Mouse (Mus musculus): Measurements from ENCODE around the gene Gabrp.

Gene Gabrp

DNA sequence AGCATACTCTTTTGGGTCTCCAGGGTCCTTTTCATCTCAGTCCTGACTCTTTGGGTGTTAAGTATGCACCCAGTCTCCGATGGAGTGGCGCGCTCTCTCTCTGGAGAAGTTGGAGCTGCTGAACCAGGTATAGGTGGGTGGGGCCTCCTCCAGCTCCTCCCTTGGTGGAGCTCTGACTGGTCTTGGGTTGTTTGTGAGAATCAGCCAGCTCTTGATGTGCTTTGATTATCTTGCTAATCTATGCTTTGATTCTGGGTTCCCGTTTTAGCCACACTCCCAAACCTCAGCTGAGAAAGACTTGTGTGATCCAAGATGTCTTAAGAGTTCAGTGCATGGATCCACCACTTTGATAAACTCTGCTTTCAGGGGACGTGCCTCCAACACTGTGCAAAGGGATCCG, at the start of gene Gabrp:
Gene Gabrp, minus strand, starts transcription at position 101 of the 400 bp plus-strand sequence.
- no peak for DNase-seq (ENCODE audit: low read depth, low spot score)

- no peak for DNase-seq (ENCODE audit: low read depth, low spot score)
Observed at GRCm38 (mm10) chr11:33627136-33627742, 48.5 kb upstream of the Gabrp start.

- DNase-seq (ENCODE audit: low read depth, low spot score): peak; percentile 11
Observed at GRCm38 (mm10) chr11:33614218-33614617, 35.5 kb upstream of the Gabrp start.

GRCm38 (mm10) chr11:33607784-33608183, 29.0 kb upstream of the Gabrp start:
- DNase-seq (ENCODE audit: low read depth, low spot score): no peak

DNA sequence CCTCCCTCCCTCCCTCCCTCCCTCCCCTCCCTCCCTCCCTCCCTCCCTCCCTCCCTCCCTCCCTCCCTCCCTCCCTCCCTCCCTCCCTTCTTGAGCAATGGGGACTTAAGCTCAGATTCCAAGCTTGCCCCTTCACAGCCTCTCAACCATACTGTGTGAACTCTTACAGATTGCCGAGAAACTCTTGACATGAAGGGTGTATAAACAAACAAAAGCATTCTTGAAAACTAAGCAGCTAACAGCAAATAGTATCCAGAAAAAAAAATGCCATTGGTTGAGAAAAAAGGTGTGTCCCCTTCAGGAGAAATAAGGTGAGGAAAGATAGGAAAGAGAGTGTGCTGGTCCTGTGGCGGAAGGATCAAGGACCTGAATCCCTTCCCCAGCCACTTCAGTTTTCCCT, 24.4 kb upstream of the Gabrp start:
- DNase-seq (ENCODE audit: low read depth, low spot score): no peak

DNA sequence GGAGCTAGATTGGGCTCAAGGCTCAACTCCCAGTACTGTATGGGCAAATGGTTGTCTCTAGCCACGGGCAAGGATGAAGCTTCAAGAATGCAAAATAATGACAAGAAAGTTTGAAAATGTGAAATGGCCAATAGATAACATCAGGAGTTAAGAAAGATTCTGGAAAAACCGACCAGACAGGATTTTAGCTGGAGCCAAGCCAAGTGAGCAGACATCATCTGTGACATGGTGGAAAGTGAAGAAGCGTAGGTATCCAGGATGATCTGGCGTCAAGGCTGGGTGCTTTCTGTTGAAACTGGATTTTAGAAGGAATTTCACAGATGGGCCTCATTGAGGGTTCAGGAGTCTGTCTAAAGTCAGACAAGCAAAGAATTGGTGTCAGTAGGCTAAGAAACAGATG, 20.2 kb upstream of the Gabrp start, which contains the start of gene D130052B06Rik:
Gene D130052B06Rik, plus strand, starts transcription at position 317 of the 400 bp plus-strand sequence.
- DNase-seq (ENCODE audit: low read depth, low spot score): no peak

DNA sequence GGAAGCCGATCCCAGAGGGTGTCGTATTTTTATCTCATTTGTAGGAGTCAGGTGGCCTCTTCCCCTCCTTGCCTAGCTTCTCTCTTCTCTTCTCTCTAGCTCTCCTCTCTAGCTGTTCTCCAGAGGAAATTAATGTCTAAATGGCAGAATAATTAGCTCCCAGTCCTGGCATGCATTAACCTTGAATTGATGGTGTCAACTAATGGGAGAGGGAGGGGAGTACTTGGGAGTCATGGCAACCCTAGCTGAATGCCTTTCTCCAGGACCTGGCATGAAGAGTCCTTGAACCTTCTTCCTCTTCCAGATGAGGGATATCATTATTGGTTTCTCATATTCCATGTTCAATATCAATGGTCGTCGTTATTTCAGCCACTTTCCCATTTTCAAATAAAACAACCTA, 17.9 kb upstream of the Gabrp start:
- DNase-seq (ENCODE audit: low read depth, low spot score): no peak

- DNase-seq (ENCODE audit: low read depth, low spot score): no peak
Observed at GRCm38 (mm10) chr11:33592826-33593225, 14.1 kb upstream of the Gabrp start.

- no peak for DNase-seq (ENCODE audit: low read depth, low spot score)
Observed at GRCm38 (mm10) chr11:33590771-33591170, 12.0 kb upstream of the Gabrp start.

DNA sequence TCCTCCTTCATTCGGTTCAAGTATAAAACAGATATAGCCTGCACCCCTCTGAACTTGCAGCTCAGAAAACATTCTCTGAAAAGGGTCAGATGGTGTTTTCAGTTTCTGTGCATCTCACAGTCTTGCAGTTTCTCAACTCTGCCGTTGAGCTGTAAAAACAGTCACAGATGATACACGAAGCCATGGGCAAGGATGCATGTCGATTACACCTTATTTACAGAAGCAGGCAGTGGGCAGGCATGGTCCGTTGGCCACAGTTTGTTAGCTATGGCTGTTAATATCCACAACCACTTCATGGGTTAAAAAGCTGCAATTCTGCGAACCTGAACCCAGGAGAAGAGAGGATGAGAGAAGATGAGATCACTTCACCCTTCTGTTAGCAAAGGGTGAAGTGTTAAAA, 7.9 kb upstream of the Gabrp start:
- no peak for DNase-seq (ENCODE audit: low read depth, low spot score)

DNA sequence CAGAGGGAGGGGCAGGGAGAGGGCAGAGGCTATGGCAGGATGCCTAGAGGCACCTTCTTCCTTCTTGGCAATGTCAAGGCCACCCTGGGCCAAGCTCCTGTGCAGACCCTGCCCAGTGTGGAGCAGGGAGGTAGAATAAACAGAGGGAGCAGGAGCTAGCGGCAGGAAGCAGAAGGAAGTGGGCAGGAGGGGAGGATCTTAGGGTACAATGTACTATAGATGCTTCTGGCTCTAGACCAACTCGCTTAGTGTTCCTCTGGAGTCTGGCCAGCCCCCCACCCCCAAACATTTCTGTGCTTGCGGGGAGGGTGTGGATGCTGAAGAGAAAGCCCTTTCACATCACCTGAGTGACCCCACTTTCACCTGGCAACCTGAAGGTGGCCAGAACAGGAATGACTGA, 862 bp upstream of the Gabrp start:
- DNase-seq (ENCODE audit: low read depth, low spot score): no peak

DNA sequence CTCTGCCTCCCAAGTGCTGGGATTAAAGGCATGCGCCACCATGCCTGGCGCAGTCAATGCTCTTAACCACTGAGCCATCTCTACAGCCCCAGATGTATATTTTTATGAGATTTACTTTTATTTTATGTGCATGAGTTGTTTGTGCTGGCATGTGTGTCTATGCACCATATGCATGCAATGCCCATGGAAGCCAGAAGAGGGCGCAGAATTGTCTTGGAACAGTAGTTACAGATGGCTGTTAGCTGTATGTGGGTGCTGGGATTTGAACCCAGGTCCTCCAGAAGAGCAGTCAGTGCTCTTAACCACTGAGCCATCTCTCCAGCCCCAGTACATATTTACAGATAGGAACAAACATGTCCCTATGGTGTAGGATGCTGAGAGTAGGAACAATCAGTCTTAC, 3.8 kb downstream of the Gabrp start:
- DNase-seq (ENCODE audit: low read depth, low spot score): no peak

DNA sequence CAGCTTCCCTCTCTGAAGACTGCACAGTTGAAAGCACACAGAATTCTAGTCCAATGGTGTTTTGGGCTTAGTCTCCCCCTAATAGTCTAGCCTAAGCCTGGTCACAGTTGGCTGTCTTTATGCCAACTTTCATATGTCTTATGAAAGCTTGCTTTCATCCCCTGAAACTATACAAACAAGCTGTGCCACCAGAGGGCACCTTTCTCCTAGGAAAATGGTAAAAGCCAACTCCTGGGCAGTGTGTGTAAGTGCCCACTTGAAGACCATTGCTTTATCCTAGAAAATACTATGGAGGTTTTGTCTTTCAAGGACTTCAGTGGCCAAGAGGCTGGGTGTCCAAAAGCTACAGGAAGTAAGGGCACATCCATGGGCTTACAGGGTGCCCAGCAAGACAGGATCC, 8.3 kb downstream of the Gabrp start:
- DNase-seq (ENCODE audit: low read depth, low spot score): no peak

DNA sequence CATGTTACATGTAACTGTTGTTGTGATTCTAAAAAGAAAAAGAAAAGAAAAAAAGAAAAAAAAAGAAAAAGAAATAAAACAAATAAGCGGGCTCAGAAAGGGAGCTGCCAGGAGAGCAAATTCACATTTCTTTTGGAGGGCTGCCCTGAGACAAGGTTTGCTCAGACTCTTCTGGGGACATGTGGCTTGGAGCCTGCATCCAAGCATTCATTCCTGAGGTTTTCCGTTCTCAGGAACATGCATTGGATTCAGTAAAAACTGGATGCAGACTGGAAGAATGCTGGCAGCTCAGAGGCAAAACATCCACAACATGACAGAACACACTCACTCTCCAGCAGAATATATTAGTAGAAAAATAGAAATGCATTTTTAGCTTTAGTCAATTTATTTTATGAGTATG, 14.8 kb downstream of the Gabrp start:
- no peak for DNase-seq (ENCODE audit: low read depth, low spot score)

DNA sequence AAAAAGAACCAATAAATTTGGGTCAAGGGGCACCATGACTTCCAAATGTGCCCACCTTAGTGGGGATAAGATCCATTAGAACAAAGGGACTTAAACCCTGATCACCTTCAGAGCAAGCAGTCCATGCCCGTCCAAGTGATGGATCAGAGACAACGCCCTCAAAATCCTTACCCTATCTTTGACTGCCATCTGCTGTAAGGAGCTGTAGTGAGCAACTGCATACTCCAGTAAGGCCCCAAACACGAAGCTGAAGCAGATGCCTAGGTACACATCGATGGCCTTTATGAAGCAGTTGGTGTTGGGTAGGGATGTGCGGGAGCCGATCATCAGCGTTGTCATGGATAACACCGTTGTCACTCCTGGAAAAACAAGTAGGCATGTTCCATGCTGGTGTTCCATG, 24.6 kb downstream of the Gabrp start:
- DNase-seq (ENCODE audit: low read depth, low spot score): no peak

DNA sequence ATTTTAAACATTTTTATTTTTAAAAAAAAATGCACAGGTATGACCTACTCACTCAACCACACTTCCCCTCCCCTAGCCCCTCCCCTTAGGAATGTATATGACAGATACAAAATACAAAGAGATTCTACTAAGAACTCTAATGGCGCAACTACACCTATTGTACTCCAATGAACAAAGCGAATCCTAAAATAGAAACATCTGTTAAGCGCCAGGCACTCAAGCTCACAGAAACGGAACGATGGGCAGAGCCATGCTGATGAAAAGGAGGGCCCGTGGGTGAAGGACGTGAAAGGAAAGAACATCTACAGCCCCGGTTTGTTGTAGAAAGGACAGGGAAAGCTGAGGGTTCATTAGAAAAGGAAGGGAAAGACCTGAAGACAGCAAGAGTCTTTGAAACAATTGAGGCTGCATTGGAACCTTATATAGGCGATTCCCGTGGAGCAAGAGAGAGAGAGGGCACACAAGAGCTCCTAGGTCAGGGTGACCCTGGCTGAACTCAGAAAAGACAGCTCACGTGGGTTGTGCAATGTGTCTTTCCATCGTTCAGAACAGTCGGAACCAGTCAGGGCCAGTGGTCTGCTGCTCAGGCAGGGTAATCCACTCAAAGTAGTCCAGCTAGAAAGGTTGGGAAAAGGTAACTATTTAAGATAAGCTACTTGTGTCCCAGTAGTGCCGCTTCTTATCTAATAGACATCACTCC, 27.7 kb downstream of the Gabrp start:
- no peak for DNase-seq (ENCODE audit: low read depth, low spot score)

DNA sequence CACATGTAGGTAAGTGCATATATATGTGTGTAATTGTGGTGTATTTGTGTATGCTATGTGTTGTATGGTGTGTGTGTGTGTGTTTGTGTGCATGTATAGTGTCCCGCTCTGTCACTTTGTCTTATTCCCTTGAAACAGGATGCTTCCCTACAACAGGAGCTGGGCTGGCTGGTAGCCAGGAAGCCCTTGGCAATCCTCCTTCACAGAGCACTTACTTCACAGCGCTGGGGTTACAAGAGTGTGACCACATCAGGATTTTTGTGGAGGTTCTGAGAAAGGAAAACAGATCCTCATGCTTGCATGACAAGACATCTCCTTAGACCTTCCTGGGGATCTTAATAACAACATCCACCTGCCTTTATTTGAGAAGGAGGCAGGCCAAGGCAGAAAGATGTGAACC, 31.4 kb downstream of the Gabrp start:
- no peak for DNase-seq (ENCODE audit: low read depth, low spot score)

- DNase-seq (ENCODE audit: low read depth, low spot score): no peak
Observed at GRCm38 (mm10) chr11:33544945-33545344, 33.8 kb downstream of the Gabrp start.

- DNase-seq (ENCODE audit: low read depth, low spot score): no peak
Observed at GRCm38 (mm10) chr11:33544121-33544520, 34.6 kb downstream of the Gabrp start.

GRCm38 (mm10) chr11:33537390-33538125, 41.2 kb downstream of the Gabrp start:
- DNase-seq (ENCODE audit: low read depth, low spot score): no peak

- no peak for DNase-seq (ENCODE audit: low read depth, low spot score)
Observed at GRCm38 (mm10) chr11:33536636-33537035, 42.1 kb downstream of the Gabrp start.

DNA sequence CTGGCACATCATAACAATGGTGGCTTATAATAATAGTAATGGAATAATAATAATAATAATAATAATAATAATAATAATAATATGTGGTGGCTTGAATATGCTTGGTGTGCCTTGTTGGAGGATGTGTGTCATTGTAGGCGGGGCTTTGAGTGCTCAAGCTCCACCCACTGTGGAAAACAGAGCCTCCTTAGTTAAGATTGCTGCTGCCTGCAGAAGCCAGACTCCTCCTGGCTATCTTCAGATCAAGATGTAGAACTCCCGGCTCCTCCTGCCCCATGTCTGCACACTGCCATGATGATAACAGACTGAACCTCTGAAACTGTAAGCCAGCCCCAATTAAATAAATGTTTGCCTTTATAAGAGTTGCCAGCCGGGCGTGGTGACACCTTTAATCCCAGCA, 44.2 kb downstream of the Gabrp start:
- DNase-seq (ENCODE audit: low read depth, low spot score): no peak

- DNase-seq (ENCODE audit: low read depth, low spot score): no peak
Observed at GRCm38 (mm10) chr11:33533577-33533976, 45.2 kb downstream of the Gabrp start.

Measured in CD4-positive helper T cell, adult 2 months (primary cell).